Mouse (Mus musculus) stomach, adult 2 months (tissue): ENCODE results near the gene Pcif1. TPM values are rescaled to one million over a fixed set of nuclear protein-coding genes. Genes with fewer than 3 reads are reported as not detected.

ENCODE experiments used
- polyA plus RNA-seq: library from polyadenylated mRNA; depleted of rRNA; stranded (reverse); fragments of >200 nt; gene quantifications from 2 replicates; pipeline ENCODE4 v1.2.3, GENCODE M21; 2012; rRNA removed

Gene Pcif1
- polyA plus RNA-seq = 30.9 and 37.6 TPM in 2 replicates

DNA sequence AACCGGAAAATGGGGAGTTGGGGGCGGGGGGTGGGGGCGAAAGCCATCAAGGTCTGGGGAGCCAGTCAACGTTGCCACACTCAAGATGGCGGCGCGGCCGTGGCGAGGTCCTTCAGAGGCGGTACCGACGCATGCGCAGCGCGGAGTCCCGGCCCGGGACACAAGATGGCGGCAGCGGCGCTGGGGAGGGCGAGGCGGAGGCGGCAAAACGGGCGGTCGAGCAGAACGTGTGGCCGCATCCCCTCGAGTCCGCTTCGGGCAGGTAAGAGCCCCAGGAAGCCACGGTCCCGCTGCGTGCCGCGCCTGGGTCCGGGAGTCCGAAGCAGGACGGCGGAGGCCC lies at the start of gene Pcif1:
Gene Pcif1 (plus strand): TSS at position 77 of the 340 bp plus-strand sequence.

DNA sequence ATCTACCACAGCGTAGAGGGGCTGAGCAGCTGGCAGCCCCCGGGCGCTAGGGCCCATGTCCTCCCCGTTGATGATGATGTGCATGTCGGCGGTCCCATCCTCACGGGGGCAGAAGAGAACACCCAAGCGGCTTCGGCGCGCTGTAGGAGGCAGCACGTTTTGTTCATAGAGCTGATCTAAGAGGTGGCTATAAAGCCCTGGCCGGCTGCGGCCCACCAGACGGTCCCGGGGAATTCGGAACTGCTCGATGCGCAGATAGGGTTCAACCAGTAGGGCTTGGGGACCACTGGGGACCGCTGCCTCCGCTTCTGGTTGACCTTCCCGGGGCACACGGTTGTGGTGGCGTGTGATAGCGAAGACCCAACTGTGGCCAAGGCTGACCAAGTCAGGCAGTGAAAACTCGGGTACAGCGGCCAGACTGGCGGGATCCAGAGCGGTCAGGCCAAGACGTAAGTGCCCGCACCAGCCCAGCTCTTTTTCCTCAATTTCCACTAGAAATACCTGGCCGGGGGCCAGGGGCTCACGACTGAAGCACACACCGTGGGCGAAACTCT lies 46.3 kb upstream of the Pcif1 start, which contains the start of gene Ctsa:
Gene Ctsa (plus strand): TSS at position 126 of the 554 bp plus-strand sequence.

GRCm38 (mm10) chr2:164833314-164833959 lies 45.7 kb upstream of the Pcif1 start, which contains the start of gene Neurl2:
Gene Neurl2 (minus strand): TSS chr2:164833456.

GRCm38 (mm10) chr2:164857101-164857821 lies 21.8 kb upstream of the Pcif1 start, which contains the start of gene Pltp:
Gene Pltp (minus strand): TSS chr2:164857711.

DNA sequence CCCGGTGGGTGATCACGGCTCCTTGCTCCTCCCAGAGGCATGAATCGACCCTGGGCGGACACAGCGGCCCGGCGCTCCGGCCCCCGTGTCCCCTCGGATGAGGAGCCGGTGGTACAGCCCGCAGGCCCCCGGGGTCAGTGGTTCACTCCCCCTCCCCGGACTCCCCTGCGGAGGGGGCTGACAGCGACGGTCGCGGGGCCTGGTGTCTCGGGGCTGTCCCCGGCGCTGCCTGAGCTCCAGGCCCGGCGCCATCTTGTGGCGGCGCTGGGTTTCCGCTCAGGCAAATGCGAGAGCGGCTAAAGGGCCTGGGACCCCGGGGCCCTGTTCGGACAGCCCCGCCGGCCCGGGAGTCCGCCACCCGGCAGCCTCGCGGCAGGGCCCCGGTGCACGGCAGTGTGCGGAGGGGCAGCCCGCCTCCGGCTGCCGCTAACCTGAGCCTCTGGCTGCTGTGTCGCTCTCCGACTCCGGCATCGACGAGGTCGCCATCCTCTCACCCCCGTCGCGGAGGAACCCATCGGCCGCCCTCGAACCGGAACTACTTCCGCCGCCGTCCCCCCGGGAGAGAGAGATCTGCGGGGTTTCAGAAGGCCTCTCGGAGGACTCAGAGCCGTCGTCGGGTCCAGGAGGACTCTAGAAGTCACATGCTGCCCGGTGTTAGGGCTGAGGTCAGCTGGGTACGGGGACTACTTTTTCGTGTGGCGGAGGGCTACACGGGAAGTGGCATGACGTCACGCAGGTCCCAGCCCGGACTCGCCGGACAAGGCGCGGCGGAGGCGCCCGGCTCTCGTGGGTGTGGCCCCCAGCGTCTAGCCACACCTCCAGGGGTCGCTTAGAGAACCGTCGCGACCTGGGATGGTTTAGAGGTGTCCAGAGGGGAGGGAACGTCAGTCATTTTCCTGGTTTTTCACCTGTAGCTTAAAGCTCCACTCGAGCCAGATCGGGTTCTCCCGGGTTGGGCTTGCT lies 32.3 kb downstream of the Pcif1 start, which contains the start of gene Zfp335:
Gene Zfp335 (minus strand): TSS at position 672 of the 963 bp plus-strand sequence.

DNA sequence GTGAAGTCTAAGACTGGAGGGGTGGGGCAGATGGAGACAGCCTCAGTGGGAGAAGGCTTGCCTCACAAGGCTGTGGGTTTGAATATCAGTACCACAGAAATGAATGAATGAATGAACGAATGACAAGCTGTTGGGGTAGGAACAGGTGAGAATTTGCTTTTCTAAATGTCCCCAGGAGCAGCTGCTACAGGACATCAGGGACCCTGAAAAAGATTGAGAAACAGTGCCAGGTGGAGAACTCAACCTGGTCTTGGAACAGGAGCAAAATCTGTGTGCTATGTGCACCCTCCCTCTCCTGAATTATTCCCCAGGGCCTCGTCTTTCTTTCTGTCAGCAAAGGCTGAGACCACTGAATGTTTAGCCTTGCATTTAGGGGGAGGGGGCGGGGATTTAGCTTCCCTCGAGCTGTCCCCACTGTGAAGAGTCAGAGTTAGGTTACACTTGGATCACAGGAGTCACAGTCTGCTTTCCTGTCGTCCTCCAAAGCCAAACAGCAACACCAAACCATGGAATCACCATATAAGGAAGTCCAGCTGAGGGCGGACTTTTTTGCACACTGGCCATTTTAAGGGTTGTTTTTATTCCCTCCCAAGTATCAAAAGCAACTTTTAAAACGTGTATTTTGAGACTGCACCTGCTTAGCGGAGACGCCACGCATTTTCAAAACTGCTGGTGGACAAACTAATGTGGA lies 61.2 kb downstream of the Pcif1 start, which contains the start of gene Mmp9:
Gene Mmp9 (plus strand): TSS at position 641 of the 691 bp plus-strand sequence.

Other genes starting within 250 kb of the Pcif1 start
- gene Wfdc16, start 240.5 kb upstream of the Pcif1 start, polyA plus RNA-seq = 0.09 TPM in 1 of 2 replicates, not detected in the other
- gene Wfdc10, start 223.3 kb upstream of the Pcif1 start, polyA plus RNA-seq = 0.30 and 3.4 TPM in 2 replicates
- not detected in 2 replicates for gene Wfdc9, start 222.7 kb upstream of the Pcif1 start, polyA plus RNA-seq
- not detected in 2 replicates for gene Wfdc11, start 205.2 kb upstream of the Pcif1 start, polyA plus RNA-seq
- 0.75 and 2.0 TPM in 2 replicates for gene Wfdc13, start 194.2 kb upstream of the Pcif1 start, polyA plus RNA-seq
- gene Spint4, start 180.8 kb upstream of the Pcif1 start, polyA plus RNA-seq = 0.20 TPM in 1 of 2 replicates, not detected in the other
- gene Spint5, start 164.0 kb upstream of the Pcif1 start, polyA plus RNA-seq = not detected in 2 replicates
- gene Wfdc3, start 133.4 kb upstream of the Pcif1 start, polyA plus RNA-seq = 0.22 TPM in 1 of 2 replicates, not detected in the other
- gene Dnttip1, start 133.3 kb upstream of the Pcif1 start, polyA plus RNA-seq = 9.0 and 25.3 TPM in 2 replicates
- 31.9 and 34.3 TPM in 2 replicates for gene Ube2c, start 109.4 kb upstream of the Pcif1 start, polyA plus RNA-seq
- gene Tnnc2, start 99.3 kb upstream of the Pcif1 start, polyA plus RNA-seq = 33.7 and 34.0 TPM in 2 replicates
- 15.0 and 20.3 TPM in 2 replicates for gene Snx21, start 93.5 kb upstream of the Pcif1 start, polyA plus RNA-seq
- 37.1 and 48.4 TPM in 2 replicates for gene Acot8, start 74.4 kb upstream of the Pcif1 start, polyA plus RNA-seq
- 0.58 and 1.1 TPM in 2 replicates for gene Zswim3, start 74.2 kb upstream of the Pcif1 start, polyA plus RNA-seq
- gene Zswim1, start 56.6 kb upstream of the Pcif1 start, polyA plus RNA-seq = 8.0 and 8.1 TPM in 2 replicates
- not detected in 2 replicates for gene Spata25, start 50.8 kb upstream of the Pcif1 start, polyA plus RNA-seq
- 97.4 and 104 TPM in 2 replicates for gene Ctsa, start 46.4 kb upstream of the Pcif1 start, polyA plus RNA-seq
- 3.4 and 4.2 TPM in 2 replicates for gene Neurl2, start 45.8 kb upstream of the Pcif1 start, polyA plus RNA-seq
- 43.0 and 47.2 TPM in 2 replicates for gene Pltp, start 21.6 kb upstream of the Pcif1 start, polyA plus RNA-seq
- 16.7 and 17.1 TPM in 2 replicates for gene Zfp335, start 32.5 kb downstream of the Pcif1 start, polyA plus RNA-seq
- gene Mmp9, start 61.5 kb downstream of the Pcif1 start, polyA plus RNA-seq = 1.9 and 3.6 TPM in 2 replicates
- gene Slc12a5, start 81.5 kb downstream of the Pcif1 start, polyA plus RNA-seq = 0.30 and 0.47 TPM in 2 replicates
- gene Ncoa5, start 155.6 kb downstream of the Pcif1 start, polyA plus RNA-seq = 9.8 and 12.4 TPM in 2 replicates
- gene Cd40, start 176.3 kb downstream of the Pcif1 start, polyA plus RNA-seq = 1.3 and 1.6 TPM in 2 replicates
- not detected in 2 replicates for gene 1700025C18Rik, start 211.4 kb downstream of the Pcif1 start, polyA plus RNA-seq